Mouse (Mus musculus): ENCODE measurements around the gene Gm5800. TPM values are rescaled to one million over a fixed set of nuclear protein-coding genes. Genes with fewer than 3 reads are reported as not detected.

Gene Gm5800
- polyA plus RNA-seq, 1 experiment from 2014 or later, result not detected

Other genes starting within 250 kb of the Gm5800 start
- gene Gm5622, start 164.4 kb downstream of the Gm5800 start, polyA plus RNA-seq (2014; fragmentation: Nextera tagmentation; extraction: Ambion mirVana), result not detected in 2 replicates
- not detected in 2 replicates for gene Gm17175, start 143.1 kb downstream of the Gm5800 start, polyA plus RNA-seq (2014; fragmentation: Nextera tagmentation; extraction: Ambion mirVana)
- gene Gm17174, start 125.0 kb downstream of the Gm5800 start, polyA plus RNA-seq (2014; fragmentation: Nextera tagmentation; extraction: Ambion mirVana), result not detected in 2 replicates
- gene Gm17078, start 105.9 kb downstream of the Gm5800 start, polyA plus RNA-seq (2014; fragmentation: Nextera tagmentation; extraction: Ambion mirVana), result not detected in 2 replicates
- not detected in 2 replicates for gene Gm4181, start 81.5 kb downstream of the Gm5800 start, polyA plus RNA-seq (2014; fragmentation: Nextera tagmentation; extraction: Ambion mirVana)
- gene Gm17079, start 21.7 kb downstream of the Gm5800 start, polyA plus RNA-seq (2014; fragmentation: Nextera tagmentation; extraction: Ambion mirVana), result not detected in 2 replicates
- gene Ang4, start 56.4 kb upstream of the Gm5800 start, polyA plus RNA-seq (2014; fragmentation: Nextera tagmentation; extraction: Ambion mirVana), result not detected in 2 replicates
- gene AY358078, start 82.9 kb upstream of the Gm5800 start, polyA plus RNA-seq (2014; fragmentation: Nextera tagmentation; extraction: Ambion mirVana), result not detected in 2 replicates
- gene Ear6, start 136.5 kb upstream of the Gm5800 start, polyA plus RNA-seq (2014; fragmentation: Nextera tagmentation; extraction: Ambion mirVana), result not detected in 2 replicates
- gene Mettl17, start 167.7 kb upstream of the Gm5800 start, polyA plus RNA-seq (2014; fragmentation: Nextera tagmentation; extraction: Ambion mirVana), result 48.1 and 60.0 TPM in 2 replicates
- 0.45 and 0.89 TPM in 2 replicates for gene Slc39a2, start 175.7 kb upstream of the Gm5800 start, polyA plus RNA-seq (2014; fragmentation: Nextera tagmentation; extraction: Ambion mirVana)
- gene Ndrg2, start 197.0 kb upstream of the Gm5800 start, polyA plus RNA-seq (2014; fragmentation: Nextera tagmentation; extraction: Ambion mirVana), result 8.9 and 11.2 TPM in 2 replicates
- gene Tppp2, start 201.2 kb upstream of the Gm5800 start, polyA plus RNA-seq (2014; fragmentation: Nextera tagmentation; extraction: Ambion mirVana), result not detected in 2 replicates
- not detected in 2 replicates for gene Rnase13, start 205.6 kb upstream of the Gm5800 start, polyA plus RNA-seq (2014; fragmentation: Nextera tagmentation; extraction: Ambion mirVana)